Mouse (Mus musculus): ENCODE measurements around the gene Cdc25b. TPM values are rescaled to one million over a fixed set of nuclear protein-coding genes. Genes with fewer than 3 reads are reported as not detected.
"Not testable (repeated sequence)": the region's sequence is repeated elsewhere in the genome, so short reads cannot be mapped to it uniquely, and the experiment has no call there.

Cdc25b gene
- total RNA-seq, 2 experiments from 2014 or later, result 28.8 to 40.0 TPM

- no peak for DNase-seq (ENCODE audit: low spot score in 2 of 2)
Observed at GRCm38 (mm10) chr2:131221853-131222515, 35.2 kb downstream of the Cdc25b start.

- no peak for DNase-seq (ENCODE audit: low spot score in 2 of 2)
Observed at GRCm38 (mm10) chr2:131222562-131222961, 35.8 kb downstream of the Cdc25b start.

- DNase-seq (ENCODE audit: low spot score in 2 of 2), result no peak
Observed at GRCm38 (mm10) chr2:131223569-131223968, 36.8 kb downstream of the Cdc25b start.

- no peak for DNase-seq (ENCODE audit: low spot score in 2 of 2)
Observed at GRCm38 (mm10) chr2:131225178-131225577, 38.4 kb downstream of the Cdc25b start.

GRCm38 (mm10) chr2:131226669-131227068 lies 39.9 kb downstream of the Cdc25b start:
- not testable (repeated sequence) for DNase-seq (ENCODE audit: low spot score in 2 of 2)

GRCm38 (mm10) chr2:131227243-131227642 lies 40.5 kb downstream of the Cdc25b start:
- no peak for DNase-seq (ENCODE audit: low spot score in 2 of 2)

- DNase-seq (ENCODE audit: low spot score in 2 of 2), result no peak
Observed at GRCm38 (mm10) chr2:131232558-131232957, 45.8 kb downstream of the Cdc25b start.

- peak; percentile 75 to 88 for DNase-seq (ENCODE audit: low spot score in 2 of 2)
Observed at GRCm38 (mm10) chr2:131233307-131234126, 46.8 kb downstream of the Cdc25b start, which contains the start of gene Mavs. Gene Mavs (plus strand): TSS chr2:131234063.

GRCm38 (mm10) chr2:131234127-131234650 lies 47.4 kb downstream of the Cdc25b start:
- peak in 1 of 2 experiments; percentile 23 for DNase-seq (ENCODE audit: low spot score in 2 of 2)

- DNase-seq (ENCODE audit: low spot score in 2 of 2), result no peak
Observed at GRCm38 (mm10) chr2:131234970-131235635, 48.4 kb downstream of the Cdc25b start.

- no peak for DNase-seq (ENCODE audit: low spot score in 2 of 2)
Observed at GRCm38 (mm10) chr2:131242180-131242579, 55.4 kb downstream of the Cdc25b start.

- DNase-seq (ENCODE audit: low spot score in 2 of 2), result no peak
Observed at GRCm38 (mm10) chr2:131242929-131243328, 56.2 kb downstream of the Cdc25b start.

Other genes starting within 250 kb of the Cdc25b start
- 10 to 100 TPM; 10.1 to 11.4 TPM for gene Gfra4, start 143.9 kb upstream of the Cdc25b start, total RNA-seq (2021)
- 1 to 10 TPM; 5.6 to 6.8 TPM for gene Adam33, start 123.1 kb upstream of the Cdc25b start, total RNA-seq (2021)
- gene Siglec1, start 100.2 kb upstream of the Cdc25b start, total RNA-seq (2021), result 1 to 10 TPM; 2.6 to 3.0 TPM
- gene Hspa12b, start 59.7 kb upstream of the Cdc25b start, total RNA-seq (2021), result 10 to 100 TPM; 20.7 to 23.0 TPM
- not detected for gene Gm11037, start 53.5 kb upstream of the Cdc25b start, total RNA-seq (2021)
- 10 to 100 TPM; 42.1 to 47.4 TPM for gene 1700037H04Rik, start 26.9 kb upstream of the Cdc25b start, total RNA-seq (2021)
- gene Cenpb, start 6.9 kb upstream of the Cdc25b start, total RNA-seq (2021), result 10 to 100 TPM; 81.8 to 84.8 TPM
- 1 to 10 TPM; 5.8 to 6.7 TPM for gene Spef1, start 333 bp downstream of the Cdc25b start, total RNA-seq (2021)
- gene Ap5s1, start 20.1 kb downstream of the Cdc25b start, total RNA-seq (2021), result 10 to 100 TPM; 23.9 to 24.8 TPM
- 10 to 100 TPM; 33.9 to 35.8 TPM for gene Mavs, start 47.1 kb downstream of the Cdc25b start, total RNA-seq (2021)
- gene Pank2, start 75.5 kb downstream of the Cdc25b start, total RNA-seq (2021), result 10 to 100 TPM; 60.4 to 69.5 TPM
- 1 to 10 TPM; 9.4 to 9.7 TPM for gene Rnf24, start 165.9 kb downstream of the Cdc25b start, total RNA-seq (2021)